Mouse (Mus musculus): ENCODE results near the gene Slf2.

DNA sequence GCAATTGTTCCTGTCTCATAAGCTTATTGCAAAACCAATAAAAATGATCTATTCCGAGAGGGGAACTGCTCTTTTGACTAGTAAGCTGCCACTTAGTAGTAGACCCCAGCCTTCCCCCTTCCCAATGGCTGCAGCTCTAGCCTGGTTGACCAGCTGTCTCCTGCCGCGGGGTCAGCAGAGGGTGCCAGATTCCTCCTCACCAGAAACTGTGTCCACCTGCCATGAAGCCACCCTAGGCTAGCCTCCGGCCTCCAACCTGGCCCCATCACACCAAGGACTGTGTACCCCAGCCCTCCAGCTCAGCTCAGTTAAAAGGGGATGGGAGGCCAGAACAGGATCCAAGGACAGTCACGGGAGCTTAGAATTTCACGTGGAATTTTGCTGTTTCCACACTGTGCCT lies 34.5 kb upstream of the Slf2 start:
- TF ChIP-seq POLR2A (IDR thresholded peaks at IDR 0.05; ENCODE audit: control insufficient read depth, extremely low read depth, insufficient read depth, low read length, poor library complexity): no peak
- TF ChIP-seq CTCF (IDR thresholded peaks at IDR 0.05; ENCODE audit: borderline replicate concordance, control insufficient read depth, extremely low read depth, insufficient read depth, low read length, poor library complexity): no peak

Measured in thymus, adult 2 months (tissue).